Mouse (Mus musculus): Measurements from ENCODE around the gene Khsrp. TPM values are rescaled to one million over a fixed set of nuclear protein-coding genes. Genes with fewer than 3 reads are reported as not detected.

Gene Khsrp
- total and polyA plus RNA-seq, 3 experiments = 89.3 to 157 (median 125) TPM

DNA sequence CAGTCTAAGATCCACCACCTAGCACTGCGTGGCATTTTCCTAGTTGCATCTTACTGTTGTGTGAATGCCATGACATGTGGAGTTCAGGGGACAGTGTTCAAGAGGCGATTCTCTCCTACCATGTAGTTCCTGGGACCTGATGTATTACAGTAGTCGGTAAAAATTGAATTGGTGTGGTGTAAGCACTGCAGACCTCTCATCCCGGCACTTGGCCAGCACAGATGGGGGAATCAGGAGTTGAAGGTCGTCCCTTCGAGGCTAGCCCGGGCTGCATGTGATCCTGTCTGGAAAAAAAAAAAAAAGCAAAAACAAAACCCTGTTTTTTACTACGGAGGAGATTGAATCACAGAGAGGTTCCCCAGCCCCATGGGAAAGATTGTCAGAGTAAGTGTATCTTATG, 36.3 kb downstream of the Khsrp start:
- no peak overlapping the region for H3K4me3 ChIP-seq (ENCODE audit: control insufficient read depth in 1 of 2, insufficient read depth in 1 of 2, low read depth in 2 of 2, low read length in 2 of 2)
- no peaks in the 10 kb centered on the region for H3K27me3 ChIP-seq (ENCODE audit: control insufficient read depth in 1 of 2, insufficient read depth in 2 of 2, low read length in 2 of 2)
- no peak overlapping the region for H3K27ac ChIP-seq (ENCODE audit: control insufficient read depth, low read depth, low read length)
- no peak for DNase-seq (ENCODE audit: low read depth, low spot score)
- H3K9ac ChIP-seq (ENCODE audit: control insufficient read depth, low read depth, low read length, poor library complexity, severe bottlenecking) = no peak overlapping the region
- peaks cover 0 to 19% of the 10 kb centered on the region in 2 experiments; a peak in 2 of 4 replicates for H3K4me1 ChIP-seq (ENCODE audit: control insufficient read depth in 1 of 2, insufficient read depth in 2 of 2, low read length in 2 of 2)
- H3K36me3 ChIP-seq (ENCODE audit: control insufficient read depth in 1 of 2, insufficient read depth in 2 of 2, low read length in 2 of 2) = peaks cover 2 to 8% of the 10 kb centered on the region in 2 experiments
- H3K79me2 ChIP-seq (ENCODE audit: control insufficient read depth, insufficient read depth, low read length, poor library complexity) = peaks cover 17% of the 10 kb centered on the region
- TF ChIP-seq ZNF384 (IDR thresholded peaks at IDR 0.05; ENCODE audit: low read depth, low read length) = 0 out of 2 replicates have a peak, but pooled peaks have one; percentile 7
- no peak for TF ChIP-seq MAFK (IDR thresholded peaks at IDR 0.05; ENCODE audit: borderline replicate concordance, low read depth, low read length)
- no peaks in the 10 kb centered on the region for H3K9me3 ChIP-seq (replicated peaks; ENCODE audit: insufficient read depth, low read length)

DNA sequence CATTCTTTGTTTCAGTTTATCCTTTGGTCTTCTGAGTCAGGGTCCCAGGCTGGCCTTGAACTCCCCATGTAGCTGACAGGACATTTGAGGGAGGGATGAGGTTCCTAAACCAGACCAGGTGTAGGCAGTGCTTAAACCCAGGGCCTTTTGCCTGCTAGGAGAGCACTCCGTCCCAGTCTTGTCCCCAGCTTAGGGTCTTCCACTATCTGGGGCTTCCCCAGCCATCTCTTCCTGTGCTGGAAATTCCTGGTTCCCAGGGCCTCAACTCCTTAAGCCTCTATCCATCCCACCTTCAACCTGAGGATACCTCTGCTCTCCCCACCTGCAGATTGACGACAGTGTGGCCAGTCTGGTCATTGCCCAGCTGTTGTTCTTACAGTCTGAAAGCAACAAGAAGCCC, 40.4 kb downstream of the Khsrp start:
- Histone ChIP-seq H3K9me3 (replicated peaks; ENCODE audit: insufficient read depth, low read length) (no peaks in the 10 kb centered on the region), H3K9ac (ENCODE audit: control insufficient read depth, low read depth, low read length, poor library complexity, severe bottlenecking) (peak overlapping the region; percentile 83), H3K4me1 (ENCODE audit: control insufficient read depth in 1 of 2, insufficient read depth in 2 of 2, low read length in 2 of 2) (peaks cover 0 to 11% of the 10 kb centered on the region in 2 experiments; a peak in 2 of 4 replicates), H3K4me3 (ENCODE audit: control insufficient read depth in 1 of 2, insufficient read depth in 1 of 2, low read depth in 2 of 2, low read length in 2 of 2) (peak overlapping the region; percentile 72 to 86), H3K79me2 (ENCODE audit: control insufficient read depth, insufficient read depth, low read length, poor library complexity) (peaks cover 17% of the 10 kb centered on the region), H3K27me3 (ENCODE audit: control insufficient read depth in 1 of 2, insufficient read depth in 2 of 2, low read length in 2 of 2) (no peaks in the 10 kb centered on the region), H3K36me3 (ENCODE audit: control insufficient read depth in 1 of 2, insufficient read depth in 2 of 2, low read length in 2 of 2) (peaks cover 2 to 8% of the 10 kb centered on the region in 2 experiments), H3K27ac (ENCODE audit: control insufficient read depth, low read depth, low read length) (no peak overlapping the region)
- DNase-seq (ENCODE audit: low read depth, low spot score) = no peak
- TF ChIP-seq RCOR1 (IDR thresholded peaks at IDR 0.05; ENCODE audit: low read depth, low read length) (no peak), GABPA (IDR thresholded peaks at IDR 0.05; ENCODE audit: low read depth, low read length) (no peak), NELFE (IDR thresholded peaks at IDR 0.05; ENCODE audit: low read depth, low read length) (no peak), ELF1 (IDR thresholded peaks at IDR 0.05; ENCODE audit: low read depth, low read length) (no peak), JUND (IDR thresholded peaks at IDR 0.05; ENCODE audit: low read depth, low read length) (no peak), TCF12 (IDR thresholded peaks at IDR 0.05; ENCODE audit: low read depth, low read length) (no peak), MXI1 (IDR thresholded peaks at IDR 0.05; ENCODE audit: low read depth, low read length) (no peak), RAD21 (IDR thresholded peaks at IDR 0.05; ENCODE audit: low read depth, low read length) (no peak), ZNF384 (IDR thresholded peaks at IDR 0.05; ENCODE audit: low read depth, low read length) (no peak), USF2 (IDR thresholded peaks at IDR 0.05; ENCODE audit: borderline replicate concordance in 1 of 2, insufficient read depth in 1 of 2, low read depth in 1 of 2, low read length in 2 of 2) (no peak), ZC3H11A (IDR thresholded peaks at IDR 0.05; ENCODE audit: low read depth, low read length) (no peak)

DNA sequence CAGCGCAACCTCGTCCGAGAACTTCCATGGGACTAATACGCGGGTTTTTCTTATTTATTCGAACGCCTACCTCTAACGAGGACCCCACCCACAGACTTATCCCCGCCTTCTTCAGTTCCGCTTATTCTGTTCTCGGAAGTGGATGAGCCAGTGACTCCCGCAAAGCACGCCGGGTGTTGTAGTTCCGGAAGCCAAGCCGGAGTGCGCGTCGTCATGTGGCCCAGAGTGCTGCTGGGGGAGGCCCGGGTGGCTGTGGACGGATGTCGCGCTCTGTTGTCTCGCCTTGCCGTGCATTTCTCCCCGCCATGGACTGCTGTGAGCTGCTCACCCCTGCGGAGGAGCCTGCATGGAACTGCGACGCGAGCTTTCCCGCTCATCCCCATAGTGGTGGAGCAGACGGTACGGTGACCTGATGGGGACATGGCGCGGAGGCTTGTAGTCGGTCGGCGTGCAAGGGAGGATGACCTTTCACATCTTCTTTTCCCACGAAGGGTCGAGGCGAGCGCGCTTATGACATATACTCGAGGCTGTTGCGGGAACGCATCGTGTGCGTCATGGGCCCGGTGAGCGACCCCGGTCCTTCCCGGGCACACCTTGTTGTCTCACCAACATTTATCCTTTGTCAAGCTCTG, 41.1 kb downstream of the Khsrp start, which contains the start of gene Clpp:
Gene Clpp (plus strand): TSS at position 191 of the 632 bp plus-strand sequence.
- peak within 1 kb of the TSS; percentile 72 to 86 for H3K4me3 ChIP-seq (ENCODE audit: control insufficient read depth in 1 of 2, insufficient read depth in 1 of 2, low read depth in 2 of 2, low read length in 2 of 2)
- H3K79me2 ChIP-seq (ENCODE audit: control insufficient read depth, insufficient read depth, low read length, poor library complexity) = peaks cover 17% of the 10 kb centered on the region
- H3K4me1 ChIP-seq (ENCODE audit: control insufficient read depth in 1 of 2, insufficient read depth in 2 of 2, low read length in 2 of 2) = peaks cover 0 to 11% of the 10 kb centered on the region in 2 experiments; a peak in 2 of 4 replicates
- peak within 1 kb of the TSS; percentile 61 for H3K27ac ChIP-seq (ENCODE audit: control insufficient read depth, low read depth, low read length)
- peak within 1 kb of the TSS; percentile 83 for H3K9ac ChIP-seq (ENCODE audit: control insufficient read depth, low read depth, low read length, poor library complexity, severe bottlenecking)
- H3K36me3 ChIP-seq (ENCODE audit: control insufficient read depth in 1 of 2, insufficient read depth in 2 of 2, low read length in 2 of 2) = peaks cover 0 to 8% of the 10 kb centered on the region in 2 experiments; a peak in 3 of 4 replicates
- H3K9me3 ChIP-seq (replicated peaks; ENCODE audit: insufficient read depth, low read length) = no peaks in the 10 kb centered on the region
- H3K27me3 ChIP-seq (ENCODE audit: control insufficient read depth in 1 of 2, insufficient read depth in 2 of 2, low read length in 2 of 2) = no peaks in the 10 kb centered on the region
- peak; percentile 98 for DNase-seq (ENCODE audit: low read depth, low spot score)
- TF ChIP-seq HCFC1 (IDR thresholded peaks at IDR 0.05; ENCODE audit: low read depth, low read length) (peak; percentile 96), TBP (IDR thresholded peaks at IDR 0.05; ENCODE audit: low read depth, low read length) (peak; percentile 78; the same call in 1 of the 2 replicates), RCOR1 (IDR thresholded peaks at IDR 0.05; ENCODE audit: low read depth, low read length) (no peak), POLR2AphosphoS2 (IDR thresholded peaks at IDR 0.05; ENCODE audit: low read length) (peak; percentile 73), POLR2A (IDR thresholded peaks at IDR 0.05; ENCODE audit: control insufficient read depth in 1 of 2, insufficient read depth in 1 of 2, low read depth in 1 of 2, low read length in 2 of 2, poor library complexity in 1 of 2) (peak; percentile 70 to 92; a peak in 2 of 4 replicates), ELF1 (IDR thresholded peaks at IDR 0.05; ENCODE audit: low read depth, low read length) (peak; percentile 98), MXI1 (IDR thresholded peaks at IDR 0.05; ENCODE audit: low read depth, low read length) (peak; percentile 95), USF2 (IDR thresholded peaks at IDR 0.05; ENCODE audit: borderline replicate concordance in 1 of 2, insufficient read depth in 1 of 2, low read depth in 1 of 2, low read length in 2 of 2) (no peak), SIN3A (IDR thresholded peaks at IDR 0.05; ENCODE audit: low read length) (peak; percentile 93), USF1 (IDR thresholded peaks at IDR 0.05; ENCODE audit: low read depth, low read length) (peak; percentile 86), KAT2A (conservative IDR thresholded peaks at IDR 0.05; ENCODE audit: low read depth, low read length) (peak; percentile 93), NELFE (IDR thresholded peaks at IDR 0.05; ENCODE audit: low read depth, low read length) (peak; percentile 87), MAX (IDR thresholded peaks at IDR 0.05; ENCODE audit: low read length) (peak; percentile 45), POLR2AphosphoS5 (IDR thresholded peaks at IDR 0.05; ENCODE audit: borderline replicate concordance, low read depth, low read length) (peak; percentile 54; the same call in 1 of the 2 replicates), TAL1 (IDR thresholded peaks at IDR 0.05; ENCODE audit: low read length) (no peak), TCF12 (IDR thresholded peaks at IDR 0.05; ENCODE audit: low read depth, low read length) (peak; percentile 48; the same call in 1 of the 2 replicates), MYC (IDR thresholded peaks at IDR 0.05; ENCODE audit: low read depth, low read length) (peak; percentile 75)
